Mouse (Mus musculus) C2C12 (cell line): Measurements from ENCODE around the gene C330021F23Rik.

Experiments used
- CTCF ChIP-seq: IDR thresholded peaks from one replicate; pipeline ENCODE4 v1.5.1; 2011; ENCODE audit not compliant: control insufficient read depth, insufficient read depth, insufficient read length
- MAX ChIP-seq: IDR thresholded peaks from one replicate; pipeline ENCODE4 v1.6.1; 2011; ENCODE audit warnings: mild to moderate bottlenecking, control low read depth
- MYOD1 ChIP-seq: IDR thresholded peaks from one replicate; pipeline ENCODE4 v1.6.1; 2011; ENCODE audit warnings: low read depth; ENCODE audit not compliant: control insufficient read depth, insufficient read length
- USF1 ChIP-seq: IDR thresholded peaks from one replicate; pipeline ENCODE4 v1.6.1; 2011; ENCODE audit warnings: low read depth, mild to moderate bottlenecking, control low read depth, moderate library complexity

- TF ChIP-seq CTCF (no peak), MYOD1 (no peak), USF1 (no peak), MAX (no peak)
Observed at GRCm38 (mm10) chr8:3522007-3522697, 45.6 kb upstream of the C330021F23Rik start.
